Mouse (Mus musculus) CD4-positive, CD25-positive, alpha-beta regulatory T cell, adult 4 months (primary cell): ENCODE data around the gene Cep170b. TPM values are rescaled to one million over a fixed set of nuclear protein-coding genes. Genes with fewer than 3 reads are reported as not detected.

Experiments
- ATAC-seq: one replicate; pipeline ENCODE4 v1.8.0; 2017
- polyA plus RNA-seq, 2 experiments: library from polyadenylated mRNA; unstranded; fragments of 100-300 nt; shearing (Covaris generic); gene quantifications; one replicate each; pipeline ENCODE4 v1.2.1; 2017

The Cep170b gene
- polyA plus RNA-seq, 2 experiments from 2014 or later, result 2.4 to 4.9 TPM

DNA sequence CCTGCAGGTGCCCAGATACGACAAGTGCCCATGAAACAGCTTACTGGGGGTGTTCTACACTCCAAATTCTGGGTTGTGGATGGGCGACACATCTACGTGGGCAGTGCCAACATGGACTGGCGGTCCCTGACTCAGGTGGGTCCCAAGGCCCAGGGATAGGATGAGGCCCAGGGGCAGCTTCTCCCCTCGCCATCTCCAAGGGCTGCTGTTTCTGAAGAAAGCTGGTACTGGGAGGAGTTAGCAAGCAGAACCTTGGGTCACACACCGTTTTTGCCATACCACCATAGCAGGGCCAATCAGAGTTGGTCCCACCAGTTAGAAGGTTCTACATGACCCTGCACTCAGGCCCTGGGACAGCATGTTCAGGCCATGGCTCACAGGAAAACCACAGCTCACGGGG lies 44.7 kb downstream of the Cep170b start:
- no peak for ATAC-seq

DNA sequence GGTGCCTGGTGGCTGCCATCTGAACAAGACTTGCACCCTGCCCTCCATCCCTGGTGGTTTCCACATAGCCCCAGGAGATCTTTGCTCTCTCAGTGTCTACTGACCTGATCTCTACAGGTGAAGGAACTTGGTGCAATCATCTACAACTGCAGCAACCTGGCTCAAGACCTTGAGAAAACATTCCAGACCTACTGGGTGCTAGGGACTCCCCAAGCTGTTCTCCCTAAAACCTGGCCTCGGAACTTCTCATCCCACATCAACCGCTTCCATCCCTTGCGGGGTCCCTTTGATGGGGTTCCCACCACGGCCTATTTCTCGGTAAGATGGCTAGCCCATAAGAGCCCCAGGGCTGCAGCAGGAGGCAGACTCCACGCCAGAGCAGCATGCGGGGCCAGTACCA lies 46.3 kb downstream of the Cep170b start:
- ATAC-seq, result no peak

DNA sequence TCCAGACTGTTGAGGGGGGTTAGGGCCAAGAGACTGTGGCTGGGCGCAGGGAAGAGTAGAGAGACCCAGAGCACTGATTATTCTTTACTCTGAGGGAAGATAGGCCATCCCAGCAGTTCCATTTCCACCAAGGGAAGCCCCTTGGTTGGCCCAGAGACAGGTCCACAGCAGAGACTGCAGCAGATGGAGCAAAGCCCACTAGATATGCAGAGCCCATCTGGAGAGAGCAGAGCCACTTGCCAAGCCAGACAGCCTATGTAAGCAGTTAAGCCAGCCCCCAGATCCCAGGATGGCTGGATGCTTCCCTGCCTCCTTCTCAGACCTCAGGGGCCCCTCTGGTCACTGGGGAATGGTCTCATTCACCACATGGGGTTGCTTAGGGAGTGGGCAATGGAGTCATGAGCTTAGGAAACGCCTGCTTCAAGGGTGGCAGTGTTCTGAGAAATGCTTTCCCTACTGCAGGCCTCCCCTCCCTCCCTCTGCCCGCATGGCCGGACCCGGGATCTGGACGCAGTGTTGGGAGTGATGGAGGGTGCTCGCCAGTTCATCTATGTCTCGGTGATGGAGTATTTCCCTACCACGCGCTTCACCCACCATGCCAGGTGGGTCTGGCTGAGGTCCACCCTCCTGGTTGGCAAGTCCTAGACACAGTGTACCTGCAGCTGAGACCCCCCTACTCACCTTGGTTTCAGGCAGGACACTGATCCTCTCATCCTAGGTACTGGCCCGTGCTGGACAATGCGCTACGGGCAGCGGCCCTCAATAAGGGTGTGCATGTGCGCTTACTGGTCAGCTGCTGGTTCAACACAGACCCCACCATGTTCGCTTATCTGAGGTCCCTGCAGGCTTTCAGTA lies 47.0 kb downstream of the Cep170b start:
- no peak for ATAC-seq

DNA sequence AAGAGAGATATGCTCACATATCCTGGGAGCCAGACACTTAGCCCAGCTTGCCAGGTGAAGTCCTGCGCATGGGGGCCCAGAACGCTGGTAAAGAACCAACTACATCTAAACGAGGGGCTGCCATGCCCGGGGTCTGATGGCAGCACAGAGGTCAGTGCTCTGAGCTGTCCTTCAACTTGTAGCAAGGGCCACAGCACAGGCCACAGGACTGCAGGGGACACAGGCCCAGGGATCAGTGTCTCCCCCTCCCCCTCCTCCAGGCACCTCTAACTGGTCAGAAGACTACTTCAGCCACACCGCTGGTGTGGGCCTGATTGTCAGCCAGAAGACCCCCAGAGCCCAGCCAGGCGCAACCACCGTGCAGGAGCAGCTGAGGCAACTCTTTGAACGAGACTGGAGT lies 47.9 kb downstream of the Cep170b start:
- no peak for ATAC-seq

DNA sequence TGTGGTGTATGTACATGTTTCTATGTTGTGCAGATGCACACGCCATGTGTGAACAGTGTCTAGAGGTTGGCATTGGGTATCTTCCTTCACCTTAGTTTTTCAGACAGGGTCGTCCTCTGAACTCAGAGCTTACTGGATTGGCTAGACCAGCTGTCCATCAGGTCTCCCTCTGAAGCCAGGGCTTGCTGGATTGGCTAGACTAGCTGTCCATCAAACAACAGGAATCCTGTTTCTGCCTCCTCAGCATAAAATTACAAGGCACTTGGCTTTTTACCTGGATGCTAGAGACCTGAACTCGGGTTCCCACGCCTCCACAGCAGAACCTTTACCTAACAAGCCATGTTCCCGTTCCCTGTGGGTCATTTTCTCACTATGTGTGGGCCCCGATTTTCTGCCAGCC lies 48.8 kb downstream of the Cep170b start:
- no peak for ATAC-seq

DNA sequence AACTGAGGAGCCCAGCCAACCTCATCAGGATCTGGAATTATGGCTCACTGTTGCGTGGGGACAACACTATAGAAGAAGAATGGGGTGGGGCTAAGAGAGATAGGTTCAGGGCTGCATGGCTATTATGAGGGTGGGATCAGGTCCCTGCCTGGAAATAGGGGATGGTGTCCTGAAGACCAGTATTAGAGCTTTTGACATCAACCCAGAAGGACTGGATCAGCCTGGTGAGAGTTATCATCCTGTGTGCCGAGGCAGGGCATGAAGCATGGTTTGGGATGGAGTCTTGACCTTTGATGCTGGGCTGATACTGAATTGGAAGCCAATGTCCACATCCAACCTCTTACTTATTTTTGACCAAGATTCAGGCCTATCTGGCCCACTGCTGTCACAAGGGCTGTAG lies 49.5 kb downstream of the Cep170b start:
- ATAC-seq, result no peak

DNA sequence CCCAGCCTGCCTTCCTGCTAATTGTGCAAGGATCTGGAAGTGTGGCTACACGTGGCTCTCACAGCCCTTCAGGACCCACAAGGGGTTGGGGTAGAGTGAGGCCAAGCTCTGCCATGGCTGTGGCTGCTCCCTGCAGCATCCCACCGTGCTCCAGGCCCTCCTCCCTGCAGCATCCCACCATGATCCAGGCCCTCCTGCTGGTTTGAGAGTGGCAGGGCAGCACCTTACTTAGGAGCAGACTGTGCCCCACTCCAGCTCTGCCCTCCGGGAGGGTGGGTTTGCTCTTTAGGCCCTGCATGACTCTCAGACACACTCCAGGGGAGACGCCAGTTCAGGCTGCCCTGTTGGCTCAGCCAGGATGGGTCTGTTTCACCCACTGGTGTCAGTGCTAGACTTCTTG lies 50.1 kb downstream of the Cep170b start:
- no peak for ATAC-seq

DNA sequence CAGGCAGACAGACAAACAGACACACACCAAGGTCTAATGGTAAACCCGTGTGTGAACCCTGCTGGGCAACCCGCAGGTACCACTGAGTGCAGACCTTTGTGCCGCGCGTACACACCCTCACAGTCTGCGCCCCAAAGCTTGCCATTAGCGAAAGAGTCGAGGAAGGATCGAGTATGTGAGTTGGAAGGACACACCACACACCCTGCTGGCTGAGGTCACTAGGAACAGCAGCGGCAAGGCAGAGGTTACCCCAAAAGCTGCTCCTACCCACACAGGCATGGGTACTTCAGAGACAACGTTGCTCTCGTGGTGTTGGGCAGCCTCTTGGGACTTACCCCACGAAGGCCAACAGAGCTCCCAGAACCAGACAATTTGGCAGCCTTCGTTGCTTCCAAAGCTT lies 52.1 kb downstream of the Cep170b start:
- no peak for ATAC-seq

DNA sequence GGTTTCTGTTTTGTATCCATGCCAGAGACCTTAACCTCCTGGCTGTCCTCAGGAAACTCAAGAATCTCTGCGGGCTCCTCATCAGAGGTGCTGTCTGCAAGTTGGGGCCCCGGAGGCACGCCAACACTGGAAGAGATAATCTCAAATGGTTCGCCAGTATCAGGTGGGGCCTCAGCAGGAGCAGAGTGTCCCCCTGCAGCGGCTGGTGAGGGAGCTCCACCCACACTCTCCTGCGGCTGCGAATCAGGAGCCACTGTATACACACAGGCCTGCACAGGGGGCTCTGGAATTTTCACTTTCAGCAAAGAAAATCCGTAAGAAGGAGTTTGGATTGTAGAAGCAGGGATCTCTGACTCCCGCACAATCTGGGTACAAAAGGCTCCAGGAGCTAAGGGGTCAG lies 53.1 kb downstream of the Cep170b start:
- no peak for ATAC-seq

DNA sequence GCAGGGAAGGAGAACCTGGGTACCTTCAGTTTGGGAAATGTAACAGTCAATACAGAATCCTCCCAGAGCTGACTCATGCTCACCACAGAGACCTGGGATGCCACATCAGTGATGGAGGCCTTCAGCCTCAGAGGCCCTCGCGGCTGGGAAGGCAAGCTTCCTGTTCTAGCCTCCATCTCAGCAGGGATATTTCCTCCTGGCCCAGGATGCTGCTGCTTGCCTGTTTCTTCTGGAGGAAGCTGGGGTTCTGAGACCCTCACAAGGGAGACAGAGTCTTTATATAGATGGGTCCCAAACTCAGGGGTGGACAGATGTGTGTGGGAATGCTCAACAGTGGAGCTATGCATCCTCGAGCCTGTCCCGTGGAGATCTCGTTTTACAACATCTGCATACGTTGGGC lies 53.8 kb downstream of the Cep170b start:
- ATAC-seq, result no peak

DNA sequence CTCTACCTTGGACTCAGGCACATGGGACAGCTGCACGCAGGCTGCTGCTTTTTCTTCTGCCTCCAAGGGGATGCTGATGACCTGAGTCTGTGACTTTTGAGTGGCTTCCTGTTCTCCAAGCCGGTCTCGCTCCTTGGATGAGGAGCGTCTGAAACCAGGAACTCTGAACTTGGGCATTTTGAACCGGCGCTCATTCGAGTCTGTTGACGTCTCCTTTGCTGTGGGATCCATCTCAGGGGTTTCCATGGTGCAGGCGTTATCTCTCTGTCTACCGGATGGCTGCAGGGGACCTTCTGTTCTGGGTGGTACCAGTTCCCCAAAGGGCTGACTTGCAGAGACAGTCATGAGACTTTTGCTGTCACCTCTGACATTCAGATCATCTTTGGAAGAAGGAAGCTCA lies 54.2 kb downstream of the Cep170b start:
- no peak for ATAC-seq

DNA sequence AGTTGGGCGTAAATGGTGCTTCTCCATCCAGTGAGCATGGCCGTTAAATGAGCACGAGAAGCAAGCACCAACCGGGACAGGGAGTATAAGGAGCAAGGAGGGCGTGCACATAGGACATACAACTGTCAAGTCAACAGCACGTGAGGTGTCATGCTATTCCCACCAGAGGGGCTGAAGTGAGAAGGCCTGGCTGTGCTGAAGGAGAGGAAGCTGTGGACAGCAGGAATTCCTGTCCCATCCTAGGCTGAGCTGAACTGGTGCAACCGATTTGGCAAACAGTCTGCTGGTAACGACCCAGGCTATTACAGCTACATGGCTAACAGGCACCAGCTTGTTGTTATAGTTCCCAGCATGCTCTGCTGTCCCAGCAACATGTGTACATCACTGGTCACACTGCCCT lies 70.8 kb downstream of the Cep170b start:
- ATAC-seq, result no peak

DNA sequence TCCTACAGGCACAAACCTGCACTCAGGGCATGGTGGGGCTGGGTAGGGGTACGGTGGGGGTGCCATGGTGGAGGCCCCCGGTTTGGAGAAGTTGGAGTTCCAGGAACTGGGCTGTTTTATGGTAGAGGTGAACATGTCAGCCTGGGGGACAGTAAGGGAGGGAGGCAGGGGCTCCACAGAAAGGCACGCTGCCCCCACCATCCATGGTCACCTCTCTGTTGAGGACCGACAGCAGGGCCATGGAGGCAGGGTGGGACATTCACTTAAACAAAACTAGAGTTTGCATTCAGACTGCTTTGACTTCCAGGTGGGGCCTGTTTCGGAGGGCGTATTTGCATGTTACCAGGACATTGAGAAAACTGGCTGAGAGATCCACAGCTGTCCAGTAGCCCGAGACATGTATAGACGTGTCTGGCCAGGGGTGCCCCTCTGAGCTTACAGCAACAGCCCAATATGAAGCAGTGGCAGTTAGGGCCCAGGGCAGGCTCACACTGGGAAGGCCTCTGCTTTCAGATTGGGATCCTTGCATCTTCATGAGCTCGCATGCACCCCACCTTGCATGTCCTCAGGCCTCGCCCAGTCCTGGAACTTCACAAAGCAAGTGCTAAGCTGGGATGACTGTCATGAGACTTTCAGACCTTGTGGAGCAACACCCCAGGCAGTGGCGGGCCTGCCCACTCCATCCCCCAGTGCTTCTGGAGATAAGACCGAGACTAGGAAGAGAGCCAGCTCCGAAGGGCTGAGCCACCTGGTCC lies 73.5 kb downstream of the Cep170b start:
- no peak for ATAC-seq

DNA sequence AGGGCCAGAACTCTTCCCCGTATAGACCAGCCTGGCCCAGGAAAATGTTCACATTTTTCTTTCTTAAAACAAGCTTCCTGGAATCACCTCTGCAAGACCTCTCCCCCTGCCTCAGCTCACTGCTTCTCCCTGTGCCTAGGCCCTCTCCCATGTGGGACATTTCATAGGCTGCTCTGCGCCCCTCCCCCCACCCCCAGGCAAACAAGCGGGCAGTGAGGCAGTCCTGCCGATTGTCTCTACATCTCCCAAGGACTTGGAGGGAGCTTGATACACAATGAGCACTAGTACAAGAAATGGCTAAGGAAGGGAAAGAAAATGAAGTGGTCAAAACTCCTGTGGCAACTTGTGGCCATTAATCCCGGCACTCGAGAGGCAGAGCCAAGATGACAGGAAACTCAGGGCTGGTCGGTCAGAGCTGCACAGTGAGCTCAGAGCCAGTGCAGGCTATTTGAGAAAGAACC lies 74.1 kb downstream of the Cep170b start:
- no peak for ATAC-seq

DNA sequence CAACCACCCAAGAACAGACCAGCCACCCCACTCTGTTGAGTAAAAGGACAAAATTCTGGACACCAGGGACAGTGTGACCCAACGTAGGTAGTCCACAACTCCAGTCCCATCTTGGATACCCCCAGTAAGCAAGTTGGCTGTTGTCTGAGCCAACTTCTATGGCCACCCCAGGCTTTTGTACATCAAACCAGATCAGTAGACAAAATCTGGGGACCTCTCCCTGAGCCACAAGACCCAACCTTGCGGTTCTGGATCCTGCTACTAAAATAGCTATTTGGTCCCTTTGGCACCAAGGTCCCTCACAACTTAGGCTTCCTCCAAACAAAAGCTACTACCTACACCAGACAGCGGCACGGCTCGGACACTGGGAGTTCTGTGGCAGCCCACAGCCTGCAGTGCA lies 74.7 kb downstream of the Cep170b start:
- no peak for ATAC-seq

DNA sequence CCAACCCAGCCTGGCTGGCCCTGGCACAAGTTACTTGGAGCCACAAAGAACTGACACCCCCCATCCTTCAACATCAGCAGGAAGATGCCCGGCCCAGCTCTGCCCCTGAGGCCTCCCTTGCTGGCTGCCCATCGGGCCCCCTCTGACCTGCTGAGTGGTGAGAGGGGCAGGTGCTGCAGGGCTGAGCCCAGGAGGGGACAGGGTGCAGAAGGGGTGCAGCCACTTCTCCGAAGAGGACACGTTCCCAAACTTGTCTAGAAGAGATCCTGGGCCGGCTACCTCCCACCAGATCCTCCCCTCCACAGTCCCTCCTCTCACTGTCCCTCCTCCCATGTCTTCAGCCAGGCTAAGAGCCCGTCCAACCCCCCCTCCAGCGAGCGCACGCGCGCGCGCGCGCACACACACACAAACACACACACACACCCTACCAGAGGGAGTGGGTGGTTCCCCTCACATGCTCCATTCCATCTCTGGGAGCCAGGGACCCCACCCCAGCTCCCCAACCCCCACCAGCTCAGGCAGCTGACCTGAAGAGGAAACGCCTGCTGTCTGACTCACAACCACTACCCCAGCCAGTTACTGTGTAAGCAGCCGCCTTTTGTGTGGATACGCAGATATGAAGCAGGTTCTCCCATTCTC lies 75.3 kb downstream of the Cep170b start:
- ATAC-seq, result no peak

Other genes with a start within 250 kb of the Cep170b start
- gene A530016L24Rik, start 231.0 kb upstream of the Cep170b start, polyA plus RNA-seq, result not detected
- not detected for gene Tmem179, start 203.7 kb upstream of the Cep170b start, polyA plus RNA-seq
- gene Inf2, start 131.7 kb upstream of the Cep170b start, polyA plus RNA-seq, result 10 to 100 TPM in 1 of 2 experiments, 1 to 10 TPM in 1; 9.1 to 12.2 TPM
- 1 to 10 TPM; 2.0 to 2.3 TPM for gene Adssl1, start 100.4 kb upstream of the Cep170b start, polyA plus RNA-seq
- gene Siva1, start 75.8 kb upstream of the Cep170b start, polyA plus RNA-seq, result 10 to 100 TPM; 30.9 to 37.1 TPM
- 10 to 100 TPM; 14.6 to 18.4 TPM for gene Akt1, start 45.6 kb upstream of the Cep170b start, polyA plus RNA-seq
- gene Zbtb42, start 41.6 kb upstream of the Cep170b start, polyA plus RNA-seq, result 1 to 10 TPM; 2.8 to 2.9 TPM
- 1 to 10 TPM; 1.7 to 7.2 TPM for gene Pld4, start 40.2 kb downstream of the Cep170b start, polyA plus RNA-seq
- gene Ahnak2, start 82.2 kb downstream of the Cep170b start, polyA plus RNA-seq, result not detected
- gene Clba1, start 88.5 kb downstream of the Cep170b start, polyA plus RNA-seq, result under 1 TPM in 1 of 2 experiments, not detected in 1; 0.22 TPM
- 10 to 100 TPM; 70.5 to 85.8 TPM for gene Cdca4, start 109.0 kb downstream of the Cep170b start, polyA plus RNA-seq
- 100 to 1,000 TPM in 1 of 2 experiments, 10 to 100 TPM in 1; 79.5 to 107 TPM for gene Gpr132, start 147.8 kb downstream of the Cep170b start, polyA plus RNA-seq
- gene Jag2, start 209.3 kb downstream of the Cep170b start, polyA plus RNA-seq, result 1 to 10 TPM; 1.1 to 2.0 TPM
- gene Nudt14, start 221.7 kb downstream of the Cep170b start, polyA plus RNA-seq, result 10 to 100 TPM; 38.1 to 42.5 TPM